Mouse (Mus musculus): Measurements from ENCODE around the gene Rad51b. TPM values are rescaled to one million over a fixed set of nuclear protein-coding genes. Genes with fewer than 3 reads are reported as not detected.

The Rad51b gene
- total and polyA plus RNA-seq, 3 experiments = 0.47 to 0.50 (median 0.49) TPM

- H3K4me1 ChIP-seq (ENCODE audit: control insufficient read depth, insufficient read depth, low read length) = peaks cover 7% of the 10 kb centered on the region
- DNase-seq = no peak
- no peak for TF ChIP-seq POLR2A (IDR thresholded peaks at IDR 0.05; ENCODE audit: insufficient read depth, low read depth, low read length)
- no peak for TF ChIP-seq CTCF (IDR thresholded peaks at IDR 0.05)
- TF ChIP-seq EP300 (IDR thresholded peaks at IDR 0.05; ENCODE audit: insufficient read depth, low read depth, low read length) = no peak
- intact Hi-C loops (cut with DNase I) = loop anchor here (5.0 kb wide), 1 partner anchor 65 kb away; no protein-coding TSS in a partner anchor
- peaks cover 11% of the 10 kb centered on the region for H3K36me3 ChIP-seq (ENCODE audit: control insufficient read depth, insufficient read depth, low read length)
- H3K79me2 ChIP-seq (replicated peaks; ENCODE audit: control insufficient read depth, insufficient read depth, low read length) = no peaks in the 10 kb centered on the region
- no peaks in the 10 kb centered on the region for H3K27me3 ChIP-seq (ENCODE audit: control insufficient read depth, insufficient read depth, low read length)
- peak overlapping the region; percentile 74 for H3K27ac ChIP-seq
- H3K4me3 ChIP-seq = no peak overlapping the region
- no peak overlapping the region for H3K9ac ChIP-seq (ENCODE audit: low read depth, low read length)
- WGBS = 85% methylated on average over 2 of the region's 2 CpGs
Measured at GRCm38 (mm10) chr12:79597786-79598185, 300.7 kb downstream of the Rad51b start.

GRCm38 (mm10) chr12:79598496-79598895 is 301.4 kb downstream of the Rad51b start:
- Histone ChIP-seq H3K4me3 (no peak overlapping the region), H3K4me1 (ENCODE audit: control insufficient read depth, insufficient read depth, low read length) (peaks cover 7% of the 10 kb centered on the region), H3K36me3 (ENCODE audit: control insufficient read depth, insufficient read depth, low read length) (peaks cover 11% of the 10 kb centered on the region), H3K79me2 (replicated peaks; ENCODE audit: control insufficient read depth, insufficient read depth, low read length) (no peaks in the 10 kb centered on the region), H3K27ac (peak overlapping the region; percentile 74), H3K27me3 (ENCODE audit: control insufficient read depth, insufficient read depth, low read length) (no peaks in the 10 kb centered on the region), H3K9ac (ENCODE audit: low read depth, low read length) (no peak overlapping the region)
- 11% methylated on average over 4 of the region's 4 CpGs for WGBS
- TF ChIP-seq EP300 (IDR thresholded peaks at IDR 0.05; ENCODE audit: insufficient read depth, low read depth, low read length) = no peak
- TF ChIP-seq CTCF (IDR thresholded peaks at IDR 0.05) = no peak
- no peak for TF ChIP-seq POLR2A (IDR thresholded peaks at IDR 0.05; ENCODE audit: insufficient read depth, low read depth, low read length)
- intact Hi-C loops (cut with DNase I) = loop anchor here (5.0 kb wide), 1 partner anchor 66 kb away; no protein-coding TSS in a partner anchor
- DNase-seq = peak in 1 of 2 experiments; percentile 33

GRCm38 (mm10) chr12:79598901-79599300 is 301.8 kb downstream of the Rad51b start:
- DNase-seq = no peak
- H3K4me3 ChIP-seq = no peak overlapping the region
- H3K27me3 ChIP-seq (ENCODE audit: control insufficient read depth, insufficient read depth, low read length) = no peaks in the 10 kb centered on the region
- H3K4me1 ChIP-seq (ENCODE audit: control insufficient read depth, insufficient read depth, low read length) = peaks cover 7% of the 10 kb centered on the region
- no peak overlapping the region for H3K9ac ChIP-seq (ENCODE audit: low read depth, low read length)
- intact Hi-C loops (cut with DNase I) = loop anchor here (5.0 kb wide), 1 partner anchor 67 kb away; no protein-coding TSS in a partner anchor
- H3K36me3 ChIP-seq (ENCODE audit: control insufficient read depth, insufficient read depth, low read length) = peaks cover 11% of the 10 kb centered on the region
- peak overlapping the region; percentile 74 for H3K27ac ChIP-seq
- 39% methylated on average over 2 of the region's 2 CpGs for WGBS
- TF ChIP-seq EP300 (IDR thresholded peaks at IDR 0.05; ENCODE audit: insufficient read depth, low read depth, low read length) = no peak
- TF ChIP-seq POLR2A (IDR thresholded peaks at IDR 0.05; ENCODE audit: insufficient read depth, low read depth, low read length) = no peak
- no peak for TF ChIP-seq CTCF (IDR thresholded peaks at IDR 0.05)
- no peaks in the 10 kb centered on the region for H3K79me2 ChIP-seq (replicated peaks; ENCODE audit: control insufficient read depth, insufficient read depth, low read length)

GRCm38 (mm10) chr12:79600149-79600769 is 303.2 kb downstream of the Rad51b start:
- H3K27me3 ChIP-seq (ENCODE audit: control insufficient read depth, insufficient read depth, low read length) = no peaks in the 10 kb centered on the region
- 33% methylated on average over 11 of the region's 11 CpGs for WGBS
- DNase-seq = peak; percentile 66 to 86
- H3K79me2 ChIP-seq (replicated peaks; ENCODE audit: control insufficient read depth, insufficient read depth, low read length) = no peaks in the 10 kb centered on the region
- peak overlapping the region; percentile 81 for H3K27ac ChIP-seq
- no peak overlapping the region for H3K4me3 ChIP-seq
- 0 out of 2 replicates have a peak, but pooled peaks have one; percentile 7 for TF ChIP-seq EP300 (IDR thresholded peaks at IDR 0.05; ENCODE audit: insufficient read depth, low read depth, low read length)
- TF ChIP-seq POLR2A (IDR thresholded peaks at IDR 0.05; ENCODE audit: insufficient read depth, low read depth, low read length) = no peak
- no peak for TF ChIP-seq CTCF (IDR thresholded peaks at IDR 0.05)
- H3K36me3 ChIP-seq (ENCODE audit: control insufficient read depth, insufficient read depth, low read length) = peaks cover 11% of the 10 kb centered on the region
- intact Hi-C loops (cut with DNase I) = no loop called here
- H3K4me1 ChIP-seq (ENCODE audit: control insufficient read depth, insufficient read depth, low read length) = peaks cover 7% of the 10 kb centered on the region
- no peak overlapping the region for H3K9ac ChIP-seq (ENCODE audit: low read depth, low read length)

- 85% methylated on average over 3 of the region's 3 CpGs for WGBS
- Histone ChIP-seq H3K36me3 (ENCODE audit: control insufficient read depth, insufficient read depth, low read length) (peaks cover 11% of the 10 kb centered on the region), H3K27me3 (ENCODE audit: control insufficient read depth, insufficient read depth, low read length) (no peaks in the 10 kb centered on the region), H3K27ac (no peak overlapping the region), H3K4me3 (no peak overlapping the region), H3K9ac (ENCODE audit: low read depth, low read length) (no peak overlapping the region), H3K79me2 (replicated peaks; ENCODE audit: control insufficient read depth, insufficient read depth, low read length) (no peaks in the 10 kb centered on the region), H3K4me1 (ENCODE audit: control insufficient read depth, insufficient read depth, low read length) (peaks cover 7% of the 10 kb centered on the region)
- no peak for TF ChIP-seq POLR2A (IDR thresholded peaks at IDR 0.05; ENCODE audit: insufficient read depth, low read depth, low read length)
- no peak for TF ChIP-seq EP300 (IDR thresholded peaks at IDR 0.05; ENCODE audit: insufficient read depth, low read depth, low read length)
- TF ChIP-seq CTCF (IDR thresholded peaks at IDR 0.05) = no peak
- DNase-seq = no peak
- intact Hi-C loops (cut with DNase I) = no loop called here
Measured at GRCm38 (mm10) chr12:79602641-79603040, 305.6 kb downstream of the Rad51b start.

GRCm38 (mm10) chr12:79604850-79605249 is 307.8 kb downstream of the Rad51b start:
- no peak overlapping the region for H3K9ac ChIP-seq (ENCODE audit: low read depth, low read length)
- 97% methylated on average over 2 of the region's 2 CpGs for WGBS
- no peak overlapping the region for H3K27ac ChIP-seq
- H3K4me3 ChIP-seq = no peak overlapping the region
- peaks cover 2% of the 10 kb centered on the region for H3K36me3 ChIP-seq (ENCODE audit: control insufficient read depth, insufficient read depth, low read length)
- H3K79me2 ChIP-seq (replicated peaks; ENCODE audit: control insufficient read depth, insufficient read depth, low read length) = no peaks in the 10 kb centered on the region
- H3K4me1 ChIP-seq (ENCODE audit: control insufficient read depth, insufficient read depth, low read length) = peaks cover 3% of the 10 kb centered on the region
- TF ChIP-seq POLR2A (IDR thresholded peaks at IDR 0.05; ENCODE audit: insufficient read depth, low read depth, low read length) (no peak), CTCF (IDR thresholded peaks at IDR 0.05) (no peak), EP300 (IDR thresholded peaks at IDR 0.05; ENCODE audit: insufficient read depth, low read depth, low read length) (no peak)
- DNase-seq = no peak
- H3K27me3 ChIP-seq (ENCODE audit: control insufficient read depth, insufficient read depth, low read length) = no peaks in the 10 kb centered on the region
- intact Hi-C loops (cut with DNase I) = no loop called here

All from heart, adult 2 months (tissue).